Mouse (Mus musculus) neural tube, embryonic 11.5 days (tissue): Measurements from ENCODE around the gene Dph7. TPM values are rescaled to one million over a fixed set of nuclear protein-coding genes. Genes with fewer than 3 reads are reported as not detected.

Source experiments
- ATAC-seq: fragments of 200-750 bp; cut with Nextera tagmentation; 2 replicates; pipeline ENCODE4 v1.8.0; 2017; ENCODE audit warnings: moderate number of reproducible peaks, mild to moderate bottlenecking, moderate TSS enrichment, moderate library complexity; ENCODE audit not compliant: insufficient read depth, low FRiP score, low TSS enrichment
- DNase-seq: peaks from one replicate; pipeline ENCODE4 v3.0.0-alpha.2; 2015; ENCODE audit warnings: low spot score
- H3K27ac ChIP-seq: fragments of 300-500 bp; sonication (generic); 2 replicates; pipeline ENCODE4 v1.5.1; 2014; ENCODE audit warnings: low read depth, mild to moderate bottlenecking, low read length
- H3K27me3 ChIP-seq: fragments of 300-500 bp; sonication (generic); 2 replicates; pipeline ENCODE4 v1.6.1; 2014; ENCODE audit warnings: mild to moderate bottlenecking, low read length, mixed read lengths; ENCODE audit not compliant: control insufficient read depth, insufficient read depth
- H3K36me3 ChIP-seq: fragments of 300-500 bp; sonication (generic); 2 replicates; pipeline ENCODE4 v1.6.1; 2014; ENCODE audit warnings: mild to moderate bottlenecking, low read length, moderate library complexity, mixed read lengths; ENCODE audit not compliant: control insufficient read depth, insufficient read depth
- H3K4me1 ChIP-seq: fragments of 300-500 bp; sonication (generic); 2 replicates; pipeline ENCODE4 v1.6.1; 2014; ENCODE audit warnings: low read length, mixed read lengths; ENCODE audit not compliant: control insufficient read depth, insufficient read depth
- H3K4me2 ChIP-seq: fragments of 300-500 bp; sonication (generic); 2 replicates; pipeline ENCODE4 v1.6.1; 2014; ENCODE audit warnings: low read depth, mild to moderate bottlenecking, moderate library complexity
- H3K4me3 ChIP-seq: fragments of 300-500 bp; sonication (generic); 2 replicates; pipeline ENCODE4 v1.5.1; 2014; ENCODE audit warnings: low read depth, low read length
- H3K9ac ChIP-seq: fragments of 300-500 bp; sonication (generic); 2 replicates; pipeline ENCODE4 v1.6.1; 2014; ENCODE audit warnings: mild to moderate bottlenecking, low read length
- H3K9me3 ChIP-seq: fragments of 300-500 bp; sonication (generic); 2 replicates; pipeline ENCODE4 v1.6.1; 2016; ENCODE audit warnings: low read length; ENCODE audit not compliant: control insufficient read depth
- WGBS: fragments of 180-500 bp; shearing (Covaris S2); extraction: QIAGEN DNeasy Blood & Tissue Kit; methylation state at CpG from one replicate; pipeline ENCODE4 v1.1.7; 2014; 5-methylcytosine and 5-hydroxymethylcytosine counted together
- polyA plus RNA-seq: library from polyadenylated mRNA; unstranded; fragments of >200 nt; fragmentation: Nextera tagmentation; extraction: Ambion mirVana; gene quantifications from 2 replicates; pipeline ENCODE4 v1.2.1, GENCODE M21; 2014

Gene Dph7
- polyA plus RNA-seq, result 30.5 and 32.7 TPM in 2 replicates

DNA sequence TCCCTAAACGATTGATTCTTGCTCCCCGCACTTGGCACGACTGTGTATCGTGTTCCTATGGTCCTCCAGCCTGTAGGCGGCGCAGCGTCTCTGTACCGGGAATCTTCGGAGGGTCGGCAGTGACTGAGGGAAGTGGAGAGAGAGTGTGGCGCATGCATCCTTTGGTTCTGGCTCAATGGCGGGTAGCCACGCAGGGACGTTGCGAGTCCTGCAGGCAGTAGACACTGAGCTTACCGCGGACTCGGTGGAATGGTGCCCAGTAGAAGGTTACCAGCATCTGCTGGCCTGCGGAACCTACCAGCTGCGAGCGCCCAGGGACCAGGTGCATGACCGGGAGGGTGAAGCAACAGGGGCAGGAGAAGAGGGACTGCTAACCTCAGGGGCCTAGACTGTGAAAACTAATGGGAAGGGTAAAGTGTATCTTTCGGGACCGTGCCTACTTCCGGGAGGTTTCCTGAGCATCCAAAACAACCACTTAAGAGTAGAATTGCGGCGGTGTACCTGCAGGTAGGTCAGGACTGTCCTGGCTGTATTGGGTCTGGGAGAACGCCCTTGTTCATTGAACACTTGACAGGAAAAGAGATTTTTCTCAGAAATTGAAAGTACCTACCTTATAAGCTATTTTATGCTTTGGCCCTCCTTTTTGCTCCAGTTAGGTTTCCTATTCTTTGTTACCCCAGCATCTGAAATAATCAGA lies at the start of gene Dph7:
Dph7 (plus strand) TSS at position 97 of the 697 bp plus-strand sequence.
- peak within 1 kb of the TSS; percentile 90 for H3K9ac ChIP-seq
- H3K4me2 ChIP-seq, result peak within 1 kb of the TSS; percentile 77
- H3K4me1 ChIP-seq, result peaks cover 4% of the 10 kb centered on the region; the same call in 1 of the 2 replicates
- no peak within 1 kb of the TSS for H3K27ac ChIP-seq
- no peaks in the 10 kb centered on the region for H3K27me3 ChIP-seq
- H3K9me3 ChIP-seq, result no peaks in the 10 kb centered on the region
- H3K36me3 ChIP-seq, result peaks cover 18% of the 10 kb centered on the region; the same call in 1 of the 2 replicates
- peak within 1 kb of the TSS; percentile 86 for H3K4me3 ChIP-seq
- ATAC-seq (peak; percentile 84), DNase-seq (peak; percentile 90)
- WGBS, result 1% methylated on average over 28 of the region's 28 CpGs

DNA sequence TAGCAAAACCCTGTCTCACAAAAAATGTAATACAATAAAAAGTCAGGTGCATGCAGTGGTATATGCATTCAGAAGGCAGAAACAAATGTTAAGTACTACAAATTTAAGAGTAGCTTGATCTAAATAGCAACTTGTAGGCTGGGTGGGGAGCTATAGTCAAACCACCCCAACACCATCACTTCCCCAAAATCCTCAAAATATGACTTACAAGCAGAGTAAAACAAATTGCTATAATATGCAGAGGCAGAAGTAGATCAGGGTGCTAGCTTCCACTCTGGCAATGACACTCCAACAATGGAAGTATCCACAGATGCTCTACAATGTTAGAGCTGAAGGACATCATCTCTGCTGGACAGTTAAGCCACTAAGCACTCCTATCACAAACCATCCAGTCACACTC lies 49.6 kb upstream of the Dph7 start:
- H3K4me1 ChIP-seq, result peaks cover 2% of the 10 kb centered on the region
- ATAC-seq, result no peak
- H3K4me3 ChIP-seq, result no peak overlapping the region
- no peak overlapping the region for H3K9ac ChIP-seq
- DNase-seq, result no peak
- H3K27ac ChIP-seq, result no peak overlapping the region
- no peaks in the 10 kb centered on the region for H3K27me3 ChIP-seq
- H3K36me3 ChIP-seq, result no peaks in the 10 kb centered on the region
- no peaks in the 10 kb centered on the region for H3K9me3 ChIP-seq
- no peak overlapping the region for H3K4me2 ChIP-seq

- Histone ChIP-seq H3K4me1 (peaks cover 5% of the 10 kb centered on the region), H3K36me3 (no peaks in the 10 kb centered on the region), H3K4me3 (no peak overlapping the region), H3K4me2 (no peak overlapping the region), H3K9ac (no peak overlapping the region), H3K27ac (no peak overlapping the region), H3K27me3 (no peaks in the 10 kb centered on the region), H3K9me3 (no peaks in the 10 kb centered on the region)
- DNase-seq (no peak), ATAC-seq (no peak)
- WGBS, result 91% methylated on average over 3 of the region's 3 CpGs
Measured at GRCm38 (mm10) chr2:24914762-24915161, 47.4 kb upstream of the Dph7 start.

DNA sequence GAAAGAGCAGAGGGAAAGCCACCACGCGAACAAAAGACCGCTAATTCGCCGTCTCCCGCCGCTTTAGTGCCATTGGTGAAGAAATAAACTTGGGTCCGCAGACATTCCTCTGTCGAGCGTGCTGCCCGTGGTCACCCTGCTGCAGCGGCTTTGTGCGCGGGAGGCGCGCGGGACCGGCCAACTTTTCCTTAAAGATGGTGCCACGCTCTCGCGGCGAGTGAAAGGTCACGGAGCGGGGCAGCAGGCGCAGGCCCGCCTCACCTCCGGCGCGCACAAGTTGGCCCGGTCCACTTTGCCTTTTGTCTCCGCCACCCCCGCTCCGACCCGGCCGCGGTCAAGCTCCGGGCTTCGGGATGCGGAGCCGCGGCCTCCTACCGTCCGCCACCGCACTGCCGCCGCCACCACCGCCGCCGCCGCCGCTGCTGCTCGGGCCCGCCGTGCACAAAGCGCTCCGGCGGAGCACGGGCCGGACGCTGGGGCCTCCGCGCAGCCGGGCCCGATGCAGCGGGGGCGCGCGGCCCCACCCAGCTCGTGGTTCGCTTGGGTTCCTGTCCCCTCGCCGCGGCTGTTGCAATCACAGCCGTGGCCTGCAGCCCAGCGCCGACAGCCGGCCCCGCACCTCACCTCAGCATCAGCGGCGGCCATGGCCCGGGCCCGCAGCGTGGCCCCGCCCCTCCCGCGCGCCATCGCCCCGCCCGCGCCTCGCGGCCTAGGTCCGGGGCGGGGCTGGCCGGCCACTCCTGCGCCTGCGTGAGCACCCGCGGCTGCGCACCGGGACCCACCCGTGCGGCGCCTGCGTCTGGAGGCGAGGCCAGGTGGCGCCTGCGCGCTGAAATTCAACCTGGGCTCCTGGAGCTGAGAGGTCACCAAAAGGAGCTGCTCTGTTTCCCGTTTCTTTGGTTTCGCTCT lies 43.0 kb upstream of the Dph7 start, which contains the start of gene Ehmt1:
Ehmt1 (minus strand) TSS at position 685 of the 909 bp plus-strand sequence.
- Histone ChIP-seq H3K27me3 (no peaks in the 10 kb centered on the region), H3K4me2 (peak within 1 kb of the TSS; percentile 76), H3K4me3 (peak within 1 kb of the TSS; percentile 97), H3K36me3 (no peaks in the 10 kb centered on the region), H3K27ac (peak within 1 kb of the TSS; percentile 96), H3K9ac (peak within 1 kb of the TSS; percentile 99), H3K4me1 (peaks cover 5% of the 10 kb centered on the region), H3K9me3 (no peaks in the 10 kb centered on the region)
- ATAC-seq (peak; percentile 98), DNase-seq (peak; percentile 96)
- WGBS, result under 1% methylated on average over 103 of the region's 112 CpGs

DNA sequence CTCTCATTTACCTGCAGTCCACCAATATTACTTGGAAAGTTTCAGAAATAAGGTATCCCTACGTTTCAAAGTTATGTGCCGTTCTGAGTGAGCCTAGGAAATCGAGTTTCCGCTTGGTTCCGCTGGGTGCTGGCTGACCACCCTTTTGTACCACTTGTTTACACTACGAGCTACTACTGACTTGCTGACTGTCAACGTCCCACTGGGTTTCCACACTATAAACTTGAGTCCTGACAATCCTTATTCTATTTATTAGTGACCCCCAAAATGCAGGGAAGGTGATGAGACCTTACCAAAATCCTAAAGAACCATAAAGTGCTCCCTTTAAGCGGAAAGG lies 42.4 kb upstream of the Dph7 start:
- Histone ChIP-seq H3K4me1 (peaks cover 5% of the 10 kb centered on the region), H3K9me3 (no peaks in the 10 kb centered on the region), H3K4me3 (peak overlapping the region; percentile 97), H3K9ac (peak overlapping the region; percentile 99), H3K4me2 (peak overlapping the region; percentile 76), H3K36me3 (no peaks in the 10 kb centered on the region), H3K27ac (no peak overlapping the region; the same call in 1 of the 2 replicates), H3K27me3 (no peaks in the 10 kb centered on the region)
- WGBS, result 10% methylated on average over 8 of the region's 8 CpGs
- ATAC-seq (peak; percentile 45; the same call in 1 of the 2 replicates), DNase-seq (no peak)

GRCm38 (mm10) chr2:24923561-24923960 lies 38.6 kb upstream of the Dph7 start:
- WGBS, result 70% methylated on average over 2 of the region's 2 CpGs
- H3K4me1 ChIP-seq, result no peaks in the 10 kb centered on the region
- no peaks in the 10 kb centered on the region for H3K27me3 ChIP-seq
- ATAC-seq (no peak), DNase-seq (no peak)
- H3K9me3 ChIP-seq, result no peaks in the 10 kb centered on the region
- H3K9ac ChIP-seq, result no peak overlapping the region
- no peak overlapping the region for H3K4me2 ChIP-seq
- no peak overlapping the region for H3K4me3 ChIP-seq
- no peak overlapping the region for H3K27ac ChIP-seq
- no peaks in the 10 kb centered on the region for H3K36me3 ChIP-seq

DNA sequence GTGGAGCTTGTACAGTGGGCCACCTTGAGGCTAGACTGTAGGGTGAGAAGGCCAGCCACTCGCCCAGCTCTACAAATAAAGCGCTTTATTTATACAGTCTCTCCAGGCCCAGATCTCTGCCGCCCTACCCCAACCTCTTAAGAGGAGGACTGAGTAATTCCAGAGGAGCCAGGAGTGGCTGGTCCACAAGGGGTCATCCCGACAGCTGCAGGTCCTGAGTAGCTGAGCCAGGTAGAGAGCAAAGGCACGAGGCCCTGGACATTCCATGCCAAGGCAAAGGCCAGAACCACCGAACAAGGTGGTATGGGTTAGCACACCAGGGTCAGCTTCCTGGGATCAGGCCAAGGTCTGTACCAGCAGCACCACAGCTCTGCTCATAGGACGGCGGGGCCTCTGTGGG lies 36.9 kb upstream of the Dph7 start:
- H3K27ac ChIP-seq, result no peak overlapping the region
- H3K4me3 ChIP-seq, result no peak overlapping the region
- H3K9ac ChIP-seq, result no peak overlapping the region
- H3K27me3 ChIP-seq, result no peaks in the 10 kb centered on the region
- no peak for ATAC-seq
- H3K36me3 ChIP-seq, result no peaks in the 10 kb centered on the region
- no peaks in the 10 kb centered on the region for H3K9me3 ChIP-seq
- no peak overlapping the region for H3K4me2 ChIP-seq
- DNase-seq, result no peak
- whole genome bisulfite sequencing, result 85% methylated on average over 8 of the region's 8 CpGs
- no peaks in the 10 kb centered on the region for H3K4me1 ChIP-seq

GRCm38 (mm10) chr2:24926345-24926964 lies 35.7 kb upstream of the Dph7 start:
- DNase-seq, result no peak
- ATAC-seq, result no peak
- H3K9ac ChIP-seq, result no peak overlapping the region
- no peaks in the 10 kb centered on the region for H3K4me1 ChIP-seq
- H3K4me3 ChIP-seq, result no peak overlapping the region
- 83% methylated on average over 9 of the region's 9 CpGs for WGBS
- no peaks in the 10 kb centered on the region for H3K36me3 ChIP-seq
- H3K9me3 ChIP-seq, result no peaks in the 10 kb centered on the region
- no peaks in the 10 kb centered on the region for H3K27me3 ChIP-seq
- no peak overlapping the region for H3K27ac ChIP-seq
- no peak overlapping the region for H3K4me2 ChIP-seq
